Mouse (Mus musculus) bone marrow macrophage, adult 2 months (primary cell): ENCODE data around the gene 1700001C02Rik.

ENCODE experiments used
- CTCF ChIP-seq: IDR thresholded peaks from 2 replicates; pipeline ENCODE4 v1.5.1; 2012; ENCODE audit warnings: low read depth, mild to moderate bottlenecking, low read length, moderate library complexity
- POLR2A ChIP-seq: IDR thresholded peaks from 2 replicates; pipeline ENCODE4 v1.6.1; 2012; ENCODE audit warnings: mild to moderate bottlenecking, low read depth, low read length, borderline replicate concordance

DNA sequence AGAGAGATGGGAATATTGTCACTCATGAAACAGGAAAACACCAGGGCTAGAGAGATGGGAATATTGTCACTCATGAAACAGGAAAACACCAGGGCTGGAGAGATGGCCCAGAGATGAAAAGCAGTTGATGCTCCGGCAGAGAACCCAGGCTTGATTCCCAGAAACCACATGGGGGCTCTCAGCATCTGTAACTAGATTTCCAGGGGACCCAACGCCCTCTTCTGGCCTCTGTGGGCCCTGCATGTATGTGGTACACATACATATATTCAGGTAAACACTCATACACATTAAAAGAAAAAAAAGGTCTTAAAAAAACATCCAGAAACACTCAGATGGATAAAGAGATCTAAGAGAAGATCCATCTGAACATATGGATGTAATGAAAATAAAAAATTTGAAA lies 26.9 kb upstream of the 1700001C02Rik start:
- TF ChIP-seq POLR2A (no peak), CTCF (no peak)
